Mouse (Mus musculus): ENCODE results near the gene Cntnap2. TPM values are rescaled to one million over a fixed set of nuclear protein-coding genes. Genes with fewer than 3 reads are reported as not detected.
"Not testable (repeated sequence)": the region's sequence is repeated elsewhere in the genome, so short reads cannot be mapped to it uniquely, and the experiment has no call there.

Cntnap2 gene
- total RNA-seq, 4 experiments from 2014 or later = 99.5 to 119 (median 107) TPM

DNA sequence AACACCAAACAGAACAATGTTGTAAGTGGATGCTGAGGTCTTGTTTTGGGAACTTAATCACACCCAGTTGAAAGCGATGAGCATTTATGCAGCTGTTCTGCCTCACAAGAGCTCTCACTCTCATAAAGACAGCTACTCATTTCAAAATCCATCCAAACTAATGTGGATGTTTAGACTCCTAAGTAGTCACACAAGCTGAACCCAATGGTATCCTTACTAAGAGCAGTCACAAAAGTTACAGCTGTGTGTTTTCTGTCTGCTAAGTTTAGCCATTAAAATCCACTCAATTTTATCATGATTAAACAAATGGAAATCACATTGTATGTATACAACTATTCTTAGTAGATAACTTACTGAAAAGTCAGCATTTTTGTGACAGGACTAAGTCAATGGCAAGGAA is 1173.7 kb downstream of the Cntnap2 start:
- no peak for DNase-seq (ENCODE audit: low spot score in 2 of 2)

DNA sequence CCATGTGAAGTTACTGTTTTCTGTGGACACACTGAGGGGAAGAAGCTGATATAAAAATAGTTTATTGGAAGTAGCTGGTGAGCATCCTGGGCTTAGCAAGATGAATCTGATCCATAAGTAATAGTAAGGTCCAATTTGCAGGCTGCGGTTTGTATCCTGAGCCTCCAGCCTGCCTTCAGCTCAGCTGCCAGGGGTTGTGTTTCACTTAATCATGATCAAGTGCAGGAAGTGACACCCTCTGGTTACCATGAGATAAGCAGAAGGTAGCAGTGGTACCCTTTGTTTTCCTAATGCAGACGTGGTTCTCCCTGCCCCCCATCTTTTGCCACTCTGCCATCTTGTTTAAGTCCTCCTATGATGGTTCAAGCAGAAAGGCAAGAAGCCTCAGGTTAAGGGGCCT is 1181.2 kb downstream of the Cntnap2 start:
- no peak for DNase-seq (ENCODE audit: low spot score in 2 of 2)

DNA sequence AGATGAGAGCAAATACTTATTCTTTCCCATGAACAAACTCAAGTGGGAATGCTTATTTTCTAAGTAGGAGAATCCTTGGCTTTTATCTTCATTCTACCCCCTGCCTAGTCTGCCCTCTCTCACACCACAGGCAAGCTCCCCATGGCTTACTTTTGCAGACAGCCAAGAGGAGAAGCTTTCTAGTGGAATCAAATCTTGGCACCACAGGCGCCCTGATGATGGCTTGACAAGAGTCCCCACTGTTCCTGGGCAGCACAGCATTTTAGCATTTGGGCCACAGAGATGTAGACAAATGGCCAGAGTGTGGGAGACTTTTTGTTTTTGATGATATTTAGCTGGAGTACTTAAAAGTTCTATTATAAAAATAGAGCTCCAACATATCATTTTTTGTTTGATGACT is 1204.0 kb downstream of the Cntnap2 start:
- no peak for DNase-seq (ENCODE audit: low spot score in 2 of 2)

- DNase-seq (ENCODE audit: low spot score in 2 of 2) = no peak
Measured at GRCm38 (mm10) chr6:46346946-46347345, 1287.8 kb downstream of the Cntnap2 start.

DNA sequence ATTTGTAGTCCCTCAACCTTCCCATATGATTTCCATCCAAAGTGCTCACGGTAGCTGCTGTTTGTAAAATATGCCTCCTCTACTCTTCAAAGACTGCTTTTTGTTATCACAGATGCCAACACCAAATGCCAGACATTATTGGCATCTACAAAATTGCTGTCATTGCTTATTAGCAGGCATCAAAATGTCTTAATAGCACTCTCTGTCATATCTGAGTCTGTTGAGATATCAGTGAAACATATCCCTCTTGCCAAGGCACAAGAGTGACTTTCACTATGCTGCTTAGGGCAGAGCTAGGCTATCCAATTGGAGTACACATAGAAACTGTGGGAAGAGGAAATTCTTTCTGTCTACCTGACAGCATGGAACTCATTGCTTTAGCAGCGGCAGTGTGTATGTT is 1301.9 kb downstream of the Cntnap2 start:
- no peak for DNase-seq (ENCODE audit: low spot score in 2 of 2)

DNA sequence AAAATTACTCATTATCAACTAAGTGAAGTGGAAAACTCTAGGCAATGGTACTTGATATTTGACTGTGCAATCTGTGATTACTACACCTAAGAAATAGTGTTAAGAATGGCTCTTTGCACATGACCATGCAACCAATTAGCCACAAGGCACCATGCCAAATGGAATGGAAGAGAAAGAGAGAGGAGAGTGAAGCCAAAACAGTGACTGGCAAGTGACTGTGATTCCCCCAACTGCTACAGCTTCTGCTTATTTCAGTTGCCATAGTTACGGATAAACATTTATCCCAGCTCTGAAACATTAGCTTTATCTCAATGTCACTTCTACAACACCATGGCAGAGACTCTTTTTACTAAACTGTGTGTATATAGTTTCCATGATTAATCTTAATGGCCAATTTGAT is 1303.0 kb downstream of the Cntnap2 start:
- peak; percentile 33 to 50 for DNase-seq (ENCODE audit: low spot score in 2 of 2)

GRCm38 (mm10) chr6:46398725-46399589 is 1339.8 kb downstream of the Cntnap2 start:
- peak; percentile 14 to 57 for DNase-seq (ENCODE audit: low spot score in 2 of 2)

GRCm38 (mm10) chr6:46414154-46414553 is 1355.0 kb downstream of the Cntnap2 start:
- no peak for DNase-seq (ENCODE audit: low spot score in 2 of 2)

GRCm38 (mm10) chr6:46414562-46414961 is 1355.4 kb downstream of the Cntnap2 start:
- no peak for DNase-seq (ENCODE audit: low spot score in 2 of 2)

- DNase-seq (ENCODE audit: low spot score in 2 of 2) = no peak
Measured at GRCm38 (mm10) chr6:46419827-46420226, 1360.7 kb downstream of the Cntnap2 start.

DNA sequence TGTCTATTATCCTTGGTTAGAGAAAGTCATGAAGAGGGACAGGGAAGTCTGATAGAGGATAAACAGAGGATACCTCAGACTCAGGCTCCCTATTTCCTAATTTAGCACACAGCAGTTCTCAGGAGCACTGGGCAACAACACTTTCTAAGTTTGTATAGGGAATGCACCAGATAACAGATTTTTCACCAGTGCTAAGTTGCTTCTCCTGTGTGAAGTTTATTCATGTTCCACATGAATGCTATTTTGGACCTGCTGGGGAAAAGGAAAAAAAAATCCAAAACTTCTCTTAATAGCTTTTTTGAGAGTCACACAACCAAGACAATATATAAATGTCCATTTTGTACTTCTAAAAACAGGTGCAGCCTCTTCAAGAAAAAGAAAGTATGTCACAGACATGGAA is 1361.2 kb downstream of the Cntnap2 start:
- no peak for DNase-seq (ENCODE audit: low spot score in 2 of 2)

DNA sequence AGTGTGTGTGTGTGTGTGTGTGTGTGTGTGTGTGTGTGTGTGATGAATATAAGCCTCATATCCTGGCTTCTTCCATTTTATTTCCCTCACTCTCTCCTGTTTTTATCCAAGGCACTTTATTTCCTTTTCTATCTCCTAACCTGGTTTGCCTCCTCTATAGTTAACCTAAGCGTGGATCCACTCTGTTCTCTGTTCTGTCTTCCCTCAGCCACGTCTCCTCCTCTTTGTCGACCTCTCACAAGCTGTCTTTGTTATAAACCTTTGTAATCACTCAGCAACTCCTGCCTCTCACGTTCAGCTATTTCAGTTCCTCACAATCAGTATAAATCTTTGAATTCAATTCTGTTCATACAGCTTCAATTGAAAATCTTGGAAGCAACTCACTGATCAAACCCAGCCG is 1369.1 kb downstream of the Cntnap2 start:
- DNase-seq (ENCODE audit: low spot score in 2 of 2) = no peak

DNA sequence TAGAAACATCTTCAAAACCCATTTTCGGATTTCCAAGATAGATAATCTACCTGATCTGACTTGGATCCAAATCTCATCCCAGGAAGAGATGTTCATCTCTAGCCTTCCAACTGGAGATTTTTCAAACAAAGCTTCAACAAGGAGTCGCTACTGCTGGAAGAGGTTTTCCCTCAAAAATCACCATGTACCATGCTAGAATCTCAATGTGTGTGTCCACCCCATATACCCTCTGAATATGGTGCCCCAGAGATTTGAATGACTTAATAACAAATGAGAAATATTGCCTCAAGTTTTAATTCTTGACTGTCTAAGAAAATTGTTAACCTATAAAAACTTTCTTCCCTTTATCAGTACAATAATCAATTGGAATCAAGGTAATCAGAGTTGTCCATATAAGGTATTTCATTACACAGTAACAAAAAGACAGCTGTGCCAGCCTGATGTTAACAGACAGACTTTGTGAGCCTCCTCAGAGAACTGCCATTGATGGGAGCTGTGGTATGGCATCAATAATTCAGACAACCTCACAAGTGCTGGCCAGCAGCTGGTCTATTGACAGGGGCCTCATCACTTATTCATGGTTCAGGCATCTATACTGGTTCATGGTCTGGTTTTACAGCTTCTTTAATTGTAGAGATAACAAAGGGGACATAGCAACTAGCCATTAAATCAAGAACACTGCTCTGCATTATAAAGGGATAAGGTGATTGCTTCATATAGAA is 1391.9 kb downstream of the Cntnap2 start:
- DNase-seq (ENCODE audit: low spot score in 2 of 2) = no peak

- DNase-seq (ENCODE audit: low spot score in 2 of 2) = no peak
Measured at GRCm38 (mm10) chr6:46472683-46473082, 1413.5 kb downstream of the Cntnap2 start.

DNA sequence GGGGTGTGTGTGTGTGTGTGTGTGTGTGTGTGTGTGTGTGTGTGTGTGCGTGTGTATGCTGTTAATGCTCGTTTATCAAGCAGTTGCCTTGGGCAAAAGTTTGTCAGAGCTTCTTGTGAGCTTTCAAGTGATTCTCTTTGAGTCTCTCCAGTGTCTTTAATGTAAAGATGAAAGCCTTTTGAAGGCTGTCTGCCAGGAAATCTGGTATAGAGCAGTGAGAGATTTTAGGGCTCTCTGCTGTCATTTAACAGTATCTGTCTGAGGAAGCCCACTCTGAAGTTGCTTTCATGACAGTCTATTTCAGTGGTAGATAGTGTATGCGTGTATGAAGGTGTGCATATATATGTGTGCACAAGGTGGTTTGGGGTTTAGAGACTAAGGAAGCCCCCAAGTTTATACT is 1425.2 kb downstream of the Cntnap2 start:
- no peak for DNase-seq (ENCODE audit: low spot score in 2 of 2)

GRCm38 (mm10) chr6:46502786-46503185 is 1443.6 kb downstream of the Cntnap2 start:
- DNase-seq (ENCODE audit: low spot score in 2 of 2) = no peak

GRCm38 (mm10) chr6:46512841-46513240 is 1453.7 kb downstream of the Cntnap2 start:
- no peak for DNase-seq (ENCODE audit: low spot score in 2 of 2)

- DNase-seq (ENCODE audit: low spot score in 2 of 2) = not testable (repeated sequence)
Measured at GRCm38 (mm10) chr6:46537586-46537985, 1478.4 kb downstream of the Cntnap2 start.

GRCm38 (mm10) chr6:46563470-46563869 is 1504.3 kb downstream of the Cntnap2 start:
- no peak for DNase-seq (ENCODE audit: low spot score in 2 of 2)

DNA sequence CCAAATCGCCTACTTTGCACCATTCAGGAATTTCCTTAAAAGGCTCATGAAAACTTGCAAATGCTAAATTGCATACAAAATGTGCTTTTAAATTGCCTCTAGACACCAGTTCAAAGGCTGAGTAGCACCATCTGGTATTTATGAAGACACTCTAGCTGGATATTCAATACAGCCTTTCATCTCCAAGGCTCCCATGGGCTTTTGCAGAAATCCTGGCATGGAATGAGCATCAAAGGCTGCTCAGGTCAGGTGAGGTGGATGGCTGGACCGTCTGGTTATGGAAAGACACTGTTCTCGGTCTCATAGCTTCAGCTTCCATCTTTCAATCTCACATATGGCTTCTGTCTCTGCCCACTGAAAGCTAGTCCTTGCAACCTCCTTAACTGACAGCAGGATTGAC is 1515.9 kb downstream of the Cntnap2 start:
- no peak for DNase-seq (ENCODE audit: low spot score in 2 of 2)

DNA sequence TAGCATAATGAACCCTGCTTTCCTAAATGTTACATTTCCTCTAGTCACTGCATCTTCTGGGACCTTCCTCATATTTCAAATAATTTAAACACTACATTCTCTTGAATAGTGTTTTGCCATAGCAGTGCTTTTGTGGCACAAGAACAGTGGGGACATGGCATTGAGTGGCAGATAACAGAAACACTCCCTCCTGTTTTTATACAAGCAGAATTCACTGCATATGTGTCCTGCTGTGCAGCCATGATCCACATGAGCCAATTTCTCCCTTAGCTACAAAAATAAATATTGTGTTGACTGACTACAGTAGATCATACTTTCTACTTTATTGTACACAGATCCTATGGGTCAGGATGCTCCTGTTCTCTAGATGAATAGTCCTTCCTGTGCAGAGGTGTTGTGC is 1553.2 kb downstream of the Cntnap2 start:
- DNase-seq (ENCODE audit: low spot score in 2 of 2) = no peak

DNA sequence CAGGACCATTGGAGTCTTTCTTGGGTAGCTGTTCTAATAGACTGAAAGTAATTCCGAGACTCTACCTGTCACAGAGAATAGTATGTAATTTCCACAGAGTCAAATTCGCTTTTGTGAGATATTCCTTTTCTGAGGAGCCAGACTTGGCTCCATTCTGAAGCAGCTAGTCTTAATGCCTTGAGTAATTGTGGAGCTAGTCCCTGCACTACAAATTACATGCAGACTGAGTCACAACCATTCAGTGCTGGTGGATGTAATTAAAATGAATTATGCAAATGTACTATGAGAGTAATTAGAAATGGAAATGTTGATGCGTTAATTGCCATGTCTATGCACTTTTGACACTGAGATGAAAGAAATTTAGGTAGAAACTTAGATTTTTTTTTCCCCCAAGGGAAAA is 1553.7 kb downstream of the Cntnap2 start:
- DNase-seq (ENCODE audit: low spot score in 2 of 2) = no peak

GRCm38 (mm10) chr6:46669018-46669417 is 1609.9 kb downstream of the Cntnap2 start:
- DNase-seq (ENCODE audit: low spot score in 2 of 2) = no peak

Data from layer of hippocampus, adult 8-10 months (tissue).